Mouse (Mus musculus) neural tube, embryonic 11.5 days (tissue): ENCODE data around the gene Mgmt. TPM values are rescaled to one million over a fixed set of nuclear protein-coding genes. Genes with fewer than 3 reads are reported as not detected.

Experiments
- ATAC-seq: fragments of 200-750 bp; cut with Nextera tagmentation; 2 replicates; pipeline ENCODE4 v1.8.0; 2017; ENCODE audit warnings: moderate number of reproducible peaks, mild to moderate bottlenecking, moderate TSS enrichment, moderate library complexity; ENCODE audit not compliant: insufficient read depth, low FRiP score, low TSS enrichment
- DNase-seq: peaks from one replicate; pipeline ENCODE4 v3.0.0-alpha.2; 2015; ENCODE audit warnings: low spot score
- H3K27ac ChIP-seq: fragments of 300-500 bp; sonication (generic); 2 replicates; pipeline ENCODE4 v1.5.1; 2014; ENCODE audit warnings: low read depth, mild to moderate bottlenecking, low read length
- H3K27me3 ChIP-seq: fragments of 300-500 bp; sonication (generic); 2 replicates; pipeline ENCODE4 v1.6.1; 2014; ENCODE audit warnings: mild to moderate bottlenecking, low read length, mixed read lengths; ENCODE audit not compliant: control insufficient read depth, insufficient read depth
- H3K36me3 ChIP-seq: fragments of 300-500 bp; sonication (generic); 2 replicates; pipeline ENCODE4 v1.6.1; 2014; ENCODE audit warnings: mild to moderate bottlenecking, low read length, moderate library complexity, mixed read lengths; ENCODE audit not compliant: control insufficient read depth, insufficient read depth
- H3K4me1 ChIP-seq: fragments of 300-500 bp; sonication (generic); 2 replicates; pipeline ENCODE4 v1.6.1; 2014; ENCODE audit warnings: low read length, mixed read lengths; ENCODE audit not compliant: control insufficient read depth, insufficient read depth
- H3K4me2 ChIP-seq: fragments of 300-500 bp; sonication (generic); 2 replicates; pipeline ENCODE4 v1.6.1; 2014; ENCODE audit warnings: low read depth, mild to moderate bottlenecking, moderate library complexity
- H3K4me3 ChIP-seq: fragments of 300-500 bp; sonication (generic); 2 replicates; pipeline ENCODE4 v1.5.1; 2014; ENCODE audit warnings: low read depth, low read length
- H3K9ac ChIP-seq: fragments of 300-500 bp; sonication (generic); 2 replicates; pipeline ENCODE4 v1.6.1; 2014; ENCODE audit warnings: mild to moderate bottlenecking, low read length
- H3K9me3 ChIP-seq: fragments of 300-500 bp; sonication (generic); 2 replicates; pipeline ENCODE4 v1.6.1; 2016; ENCODE audit warnings: low read length; ENCODE audit not compliant: control insufficient read depth
- WGBS: fragments of 180-500 bp; shearing (Covaris S2); extraction: QIAGEN DNeasy Blood & Tissue Kit; methylation state at CpG from one replicate; pipeline ENCODE4 v1.1.7; 2014; 5-methylcytosine and 5-hydroxymethylcytosine counted together
- polyA plus RNA-seq: library from polyadenylated mRNA; unstranded; fragments of >200 nt; fragmentation: Nextera tagmentation; extraction: Ambion mirVana; gene quantifications from 2 replicates; pipeline ENCODE4 v1.2.1, GENCODE M21; 2014

Mgmt gene
- polyA plus RNA-seq, 1 experiment from 2014 or later: 4.2 TPM

- H3K27me3 ChIP-seq: no peaks in the 10 kb centered on the region
- ATAC-seq: no peak
- no peak for DNase-seq
- H3K27ac ChIP-seq: no peak overlapping the region
- H3K4me2 ChIP-seq: no peak overlapping the region
- no peaks in the 10 kb centered on the region for H3K9me3 ChIP-seq
- H3K4me3 ChIP-seq: no peak overlapping the region
- H3K9ac ChIP-seq: no peak overlapping the region
- no peaks in the 10 kb centered on the region for H3K4me1 ChIP-seq
- H3K36me3 ChIP-seq: no peaks in the 10 kb centered on the region
- WGBS: 82% methylated on average over 9 of the region's 9 CpGs
These were observed 169.8 kb downstream of the Mgmt start for GRCm38 (mm10) chr7:137064255-137064654.

DNA sequence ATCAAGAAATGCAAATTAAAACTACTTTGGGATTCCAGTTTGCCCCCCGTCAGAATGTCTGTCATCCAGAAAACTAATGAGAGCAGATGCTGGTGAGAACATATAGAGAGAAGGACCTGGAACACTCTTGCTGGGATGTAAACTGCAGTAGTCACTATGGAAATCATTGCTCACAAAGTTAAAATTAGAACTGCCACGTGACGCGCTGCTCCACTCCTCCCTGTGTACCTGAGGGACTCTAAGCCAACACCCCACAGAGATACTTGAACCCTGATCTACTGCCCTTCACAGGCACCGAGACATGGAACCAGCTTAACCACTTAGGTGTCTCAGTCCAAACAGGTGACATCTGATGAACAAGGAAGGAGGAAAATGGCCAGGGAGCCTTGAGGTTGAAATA, 171.0 kb downstream of the Mgmt start:
- no peak overlapping the region for H3K4me2 ChIP-seq
- H3K27me3 ChIP-seq: no peaks in the 10 kb centered on the region
- no peaks in the 10 kb centered on the region for H3K9me3 ChIP-seq
- ATAC-seq (no peak), DNase-seq (no peak)
- no peak overlapping the region for H3K4me3 ChIP-seq
- 85% methylated on average over 5 of the region's 5 CpGs for WGBS
- no peak overlapping the region for H3K27ac ChIP-seq
- no peaks in the 10 kb centered on the region for H3K4me1 ChIP-seq
- no peaks in the 10 kb centered on the region for H3K36me3 ChIP-seq
- H3K9ac ChIP-seq: no peak overlapping the region

DNA sequence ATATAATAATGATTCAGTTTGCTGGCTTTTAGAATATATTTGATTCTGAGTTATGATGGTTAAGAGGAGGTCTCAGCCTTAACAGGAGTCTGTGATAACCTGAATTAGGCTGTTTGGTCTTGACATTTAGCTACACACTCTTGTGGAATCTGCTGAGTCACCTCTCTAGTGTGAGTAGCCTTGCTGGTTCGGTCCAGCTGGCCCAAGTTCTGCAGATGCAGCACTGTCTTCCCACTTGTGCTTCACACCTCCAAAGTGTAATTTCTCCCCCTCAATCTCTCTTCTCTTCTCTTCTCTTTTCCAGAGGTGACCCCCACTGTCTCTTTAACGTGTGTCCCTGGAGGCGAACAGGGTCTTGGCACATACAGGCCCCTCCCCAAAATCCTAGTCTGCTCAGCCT, 171.8 kb downstream of the Mgmt start:
- WGBS: 95% methylated on average over 3 of the region's 3 CpGs
- no peaks in the 10 kb centered on the region for H3K27me3 ChIP-seq
- H3K9ac ChIP-seq: no peak overlapping the region
- H3K36me3 ChIP-seq: no peaks in the 10 kb centered on the region
- H3K4me3 ChIP-seq: no peak overlapping the region
- no peak for DNase-seq
- H3K27ac ChIP-seq: no peak overlapping the region
- no peak for ATAC-seq
- H3K9me3 ChIP-seq: no peaks in the 10 kb centered on the region
- no peaks in the 10 kb centered on the region for H3K4me1 ChIP-seq
- no peak overlapping the region for H3K4me2 ChIP-seq

DNA sequence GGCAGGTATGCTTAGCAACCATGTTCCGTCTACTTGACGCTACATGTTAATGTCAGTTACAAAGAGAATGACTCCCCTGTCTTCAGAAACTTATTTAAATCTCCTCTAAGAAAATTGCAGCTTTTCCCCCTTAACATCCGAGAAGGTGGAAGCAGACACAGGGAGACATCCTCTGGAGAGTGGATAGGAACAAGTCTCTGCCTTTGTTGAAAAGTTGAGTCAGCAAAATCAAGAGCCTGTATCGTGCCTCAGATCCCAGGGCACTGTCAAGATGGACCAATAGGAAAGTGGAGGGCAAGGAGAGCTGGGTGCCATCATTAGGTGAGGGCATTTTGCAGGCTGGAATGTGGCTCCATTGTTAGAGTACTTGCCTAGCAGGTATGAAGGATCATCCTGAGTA, 172.6 kb downstream of the Mgmt start:
- H3K27me3 ChIP-seq: no peaks in the 10 kb centered on the region
- DNase-seq (no peak), ATAC-seq (no peak)
- WGBS: 89% methylated on average over 4 of the region's 4 CpGs
- no peaks in the 10 kb centered on the region for H3K36me3 ChIP-seq
- no peaks in the 10 kb centered on the region for H3K9me3 ChIP-seq
- H3K4me1 ChIP-seq: no peaks in the 10 kb centered on the region
- no peak overlapping the region for H3K4me2 ChIP-seq
- H3K27ac ChIP-seq: no peak overlapping the region
- H3K9ac ChIP-seq: no peak overlapping the region
- no peak overlapping the region for H3K4me3 ChIP-seq

GRCm38 (mm10) chr7:137067758-137068157, 173.3 kb downstream of the Mgmt start:
- H3K27me3 ChIP-seq: no peaks in the 10 kb centered on the region
- no peak for DNase-seq
- 90% methylated on average over 6 of the region's 6 CpGs for WGBS
- no peak overlapping the region for H3K4me3 ChIP-seq
- no peaks in the 10 kb centered on the region for H3K4me1 ChIP-seq
- no peak overlapping the region for H3K9ac ChIP-seq
- no peaks in the 10 kb centered on the region for H3K36me3 ChIP-seq
- no peaks in the 10 kb centered on the region for H3K9me3 ChIP-seq
- H3K4me2 ChIP-seq: no peak overlapping the region
- ATAC-seq: no peak
- no peak overlapping the region for H3K27ac ChIP-seq

- no peak overlapping the region for H3K4me2 ChIP-seq
- no peaks in the 10 kb centered on the region for H3K9me3 ChIP-seq
- no peak overlapping the region for H3K27ac ChIP-seq
- H3K4me3 ChIP-seq: no peak overlapping the region
- ATAC-seq (no peak), DNase-seq (no peak)
- no peak overlapping the region for H3K9ac ChIP-seq
- H3K4me1 ChIP-seq: peaks cover 3% of the 10 kb centered on the region; the same call in 1 of the 2 replicates
- no peaks in the 10 kb centered on the region for H3K27me3 ChIP-seq
- 91% methylated on average over 5 of the region's 5 CpGs for WGBS
- no peaks in the 10 kb centered on the region for H3K36me3 ChIP-seq
These were observed 174.4 kb downstream of the Mgmt start for GRCm38 (mm10) chr7:137068796-137069195.

DNA sequence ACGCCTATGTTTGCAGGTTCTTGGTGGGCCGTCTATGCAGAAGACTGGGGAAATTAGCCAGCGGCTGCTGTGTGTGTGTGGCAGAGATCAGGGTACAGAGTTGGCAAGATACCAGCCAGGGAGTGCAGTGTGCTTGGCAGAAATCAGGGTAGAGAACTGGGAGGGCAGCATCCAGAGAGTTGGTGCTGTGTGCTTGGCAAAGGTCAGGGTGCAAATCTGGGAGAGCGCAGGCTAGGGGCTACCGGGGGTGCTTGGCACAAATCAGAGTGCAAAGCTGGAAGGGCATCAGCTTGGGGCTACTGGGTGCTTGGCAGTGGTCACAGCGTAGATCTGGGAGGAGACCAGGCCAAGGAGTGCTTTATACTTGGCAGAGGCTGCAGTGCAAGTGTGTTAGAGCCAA, 175.4 kb downstream of the Mgmt start:
- WGBS: 93% methylated on average over 6 of the region's 6 CpGs
- H3K4me1 ChIP-seq: peaks cover 5% of the 10 kb centered on the region; the same call in 1 of the 2 replicates
- H3K27me3 ChIP-seq: no peaks in the 10 kb centered on the region
- no peak overlapping the region for H3K4me2 ChIP-seq
- H3K9me3 ChIP-seq: no peaks in the 10 kb centered on the region
- DNase-seq (no peak), ATAC-seq (no peak)
- H3K4me3 ChIP-seq: no peak overlapping the region
- H3K9ac ChIP-seq: no peak overlapping the region
- no peak overlapping the region for H3K27ac ChIP-seq
- H3K36me3 ChIP-seq: no peaks in the 10 kb centered on the region

DNA sequence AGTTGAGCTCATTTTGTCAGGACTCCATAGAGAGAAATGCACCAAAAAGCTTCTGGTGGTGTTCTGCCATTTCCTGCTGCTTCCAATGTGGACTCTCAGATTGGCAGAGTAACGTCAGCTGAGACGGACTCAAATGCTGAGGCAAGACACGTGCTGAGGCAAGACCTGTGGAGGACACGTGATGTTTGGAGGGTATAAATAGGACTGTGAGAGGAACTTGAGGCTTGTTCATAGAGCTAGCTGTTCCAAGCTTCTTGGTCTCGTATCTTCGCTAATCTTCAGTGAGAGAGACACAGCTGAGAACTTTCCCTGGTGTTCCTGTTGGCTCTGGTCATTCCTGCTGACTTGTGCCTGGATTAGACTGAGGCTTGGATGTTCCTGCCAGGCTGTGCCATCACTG, 176.9 kb downstream of the Mgmt start:
- Histone ChIP-seq H3K27me3 (no peaks in the 10 kb centered on the region), H3K4me2 (no peak overlapping the region), H3K9me3 (no peaks in the 10 kb centered on the region), H3K9ac (no peak overlapping the region), H3K4me1 (peaks cover 5% of the 10 kb centered on the region; the same call in 1 of the 2 replicates), H3K36me3 (no peaks in the 10 kb centered on the region), H3K4me3 (no peak overlapping the region), H3K27ac (no peak overlapping the region)
- 89% methylated on average over 6 of the region's 6 CpGs for WGBS
- DNase-seq: no peak
- ATAC-seq: no peak

DNA sequence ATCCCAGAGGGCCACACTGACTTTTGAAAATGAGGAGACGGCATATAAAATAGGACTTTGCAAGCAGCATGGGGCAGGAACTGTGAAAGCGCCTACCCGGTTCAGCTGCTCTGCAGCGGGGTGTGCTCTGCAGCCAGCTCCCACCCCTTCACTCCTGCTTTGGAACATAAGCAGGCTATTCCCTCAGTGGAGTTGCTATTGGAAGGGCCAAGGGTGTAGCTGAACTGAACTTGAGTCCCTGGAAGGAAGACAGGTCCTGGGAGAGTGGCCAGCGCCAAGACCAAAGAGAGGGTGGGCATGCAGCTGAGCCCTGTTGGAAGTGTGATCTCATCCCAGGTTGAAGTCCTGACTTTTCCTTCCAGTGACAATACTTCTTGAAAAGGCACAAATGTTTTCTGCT, 179.5 kb downstream of the Mgmt start:
- ATAC-seq (no peak), DNase-seq (no peak)
- Histone ChIP-seq H3K27ac (no peak overlapping the region), H3K4me1 (peaks cover 5% of the 10 kb centered on the region; the same call in 1 of the 2 replicates), H3K4me2 (no peak overlapping the region), H3K9me3 (no peaks in the 10 kb centered on the region), H3K9ac (no peak overlapping the region), H3K4me3 (no peak overlapping the region), H3K36me3 (no peaks in the 10 kb centered on the region), H3K27me3 (no peaks in the 10 kb centered on the region)
- WGBS: 81% methylated on average over 5 of the region's 5 CpGs
